Mouse (Mus musculus): ENCODE data around the gene Dpp10.

DNA sequence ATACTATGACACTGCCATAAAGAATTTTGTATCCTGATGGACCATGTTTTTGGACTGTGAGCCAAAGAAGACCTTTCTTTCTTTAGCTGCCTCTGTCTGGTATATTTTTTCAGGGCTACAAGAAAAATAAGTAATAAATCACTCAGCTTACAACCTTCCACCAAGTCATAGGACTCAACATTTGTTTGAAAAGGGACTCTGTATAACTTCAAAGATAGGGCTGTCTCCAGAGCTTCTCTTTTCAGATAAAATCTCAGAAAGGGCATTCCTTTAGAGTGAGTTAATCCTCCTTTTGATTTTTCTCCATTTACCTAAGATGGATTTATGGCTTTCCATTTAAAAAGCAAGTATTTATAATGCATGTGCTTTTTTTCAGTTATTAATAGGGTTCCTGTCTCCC, 460.5 kb downstream of the Dpp10 start:
- TF ChIP-seq FLI1 (IDR thresholded peaks at IDR 0.05; ENCODE audit: low read length) = no peak
- TF ChIP-seq GATA1 (IDR thresholded peaks at IDR 0.05; ENCODE audit: borderline replicate concordance, low read length) = no peak
